Mouse (Mus musculus) spleen, adult 12 weeks (tissue): Measurements from ENCODE around the gene Kcna1.

Source experiments
- DNase-seq: peaks from one replicate; pipeline ENCODE4 v3.0.0; 2022; ENCODE audit warnings: low spot score

The Kcna1 gene

GRCm38 (mm10) chr6:126646381-126646780, at the start of gene Kcna1:
TSS of gene Kcna1 (minus strand) at chr6:126646384.
- DNase-seq, result no peak

GRCm38 (mm10) chr6:126687120-126687519, 40.9 kb upstream of the Kcna1 start:
- DNase-seq, result no peak

- DNase-seq, result no peak
Measured at GRCm38 (mm10) chr6:126685135-126685534, 39.0 kb upstream of the Kcna1 start.

- DNase-seq, result no peak
Measured at GRCm38 (mm10) chr6:126678961-126679360, 32.8 kb upstream of the Kcna1 start.

DNA sequence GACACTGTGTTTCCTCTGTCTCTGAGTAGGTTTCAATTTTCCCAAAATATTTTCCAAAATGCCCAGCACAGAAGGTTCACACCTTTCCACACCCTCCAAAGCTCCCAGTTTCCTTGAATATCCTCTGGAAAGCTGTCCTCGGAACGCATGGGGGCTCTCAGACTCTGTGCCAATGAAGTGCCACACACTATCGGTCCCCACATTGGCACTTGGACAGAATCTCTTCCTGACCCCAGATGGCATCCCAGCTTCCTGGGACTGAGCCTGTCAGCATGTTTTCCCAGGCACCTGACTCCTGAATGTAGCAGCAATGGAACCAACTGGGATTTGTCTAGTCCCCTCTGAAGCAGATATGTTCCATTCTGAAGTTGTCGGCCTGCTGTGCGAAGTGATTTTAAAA, 20.8 kb upstream of the Kcna1 start:
- no peak for DNase-seq

GRCm38 (mm10) chr6:126666091-126666490, 19.9 kb upstream of the Kcna1 start:
- DNase-seq, result no peak

GRCm38 (mm10) chr6:126664569-126664968, 18.4 kb upstream of the Kcna1 start:
- no peak for DNase-seq

GRCm38 (mm10) chr6:126657646-126658394, 11.6 kb upstream of the Kcna1 start:
- no peak for DNase-seq

- no peak for DNase-seq
Measured at GRCm38 (mm10) chr6:126653561-126653960, 7.4 kb upstream of the Kcna1 start.

GRCm38 (mm10) chr6:126645644-126646358, 383 bp downstream of the Kcna1 start:
- DNase-seq, result no peak

DNA sequence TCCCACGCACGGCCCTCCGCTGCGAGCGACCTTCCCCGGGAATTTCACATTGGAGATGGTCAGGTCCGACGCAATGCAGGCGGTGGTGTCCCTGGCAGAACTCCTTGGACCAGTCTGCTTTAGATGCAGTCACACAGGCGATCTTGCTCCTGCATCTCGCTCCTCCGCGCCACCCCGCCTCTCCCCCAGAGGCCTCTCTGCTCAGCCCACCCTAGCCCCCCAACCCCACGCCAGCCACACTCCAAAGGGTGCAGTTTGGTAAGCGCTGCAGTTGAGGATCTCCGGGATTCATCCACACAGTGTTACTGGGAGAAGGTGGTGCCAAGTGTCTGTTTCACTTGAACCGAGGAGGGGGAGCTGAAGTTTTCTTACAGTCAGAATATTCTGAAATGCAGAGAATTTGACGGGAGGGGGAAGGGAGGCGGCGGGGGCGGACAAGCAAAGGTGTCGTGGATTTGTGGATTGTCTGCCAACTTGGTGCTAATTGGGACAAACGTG, 1.1 kb downstream of the Kcna1 start:
- no peak for DNase-seq

DNA sequence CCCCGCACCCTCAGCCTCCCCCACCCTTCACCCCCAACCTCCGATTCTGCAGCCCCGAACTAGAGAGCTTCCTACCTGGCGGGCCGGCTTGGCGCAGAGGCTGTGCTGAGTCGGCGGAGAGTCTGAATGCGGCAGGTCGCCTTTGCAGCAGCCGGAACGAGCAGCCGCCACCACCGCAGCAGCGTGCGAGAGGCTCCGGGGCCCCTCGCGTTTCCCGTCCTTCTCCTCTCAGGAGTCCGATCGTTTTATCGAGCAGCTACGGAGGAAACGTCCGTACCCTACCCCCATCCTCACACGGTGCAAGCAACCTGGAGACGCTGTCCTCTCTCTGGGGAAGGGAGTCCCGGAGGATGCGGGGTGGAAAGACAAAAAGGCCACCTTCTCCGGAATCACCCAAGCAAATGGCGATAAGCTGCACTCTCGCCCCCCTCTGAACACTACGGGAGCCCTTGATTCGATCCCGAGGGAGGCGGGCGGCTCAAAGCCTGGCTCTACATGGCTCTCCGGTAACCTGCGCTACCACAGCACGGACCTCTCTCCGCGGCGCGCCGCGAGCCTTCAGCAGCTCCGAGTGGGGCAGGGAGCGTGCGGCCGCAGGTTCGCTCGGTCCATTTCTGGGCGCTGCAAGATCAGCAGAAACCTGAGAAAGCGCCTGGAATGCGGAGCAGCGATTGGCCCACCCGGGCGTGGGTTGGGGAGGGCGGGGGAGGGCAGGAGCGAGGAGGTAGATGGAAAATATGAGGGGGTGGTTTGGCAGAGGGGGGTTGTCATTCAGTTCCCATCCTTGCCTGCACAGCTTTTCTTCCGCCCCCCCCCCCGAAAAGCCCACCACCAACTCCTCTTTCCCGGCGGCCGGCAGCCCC, 1.8 kb downstream of the Kcna1 start:
- DNase-seq, result no peak

- no peak for DNase-seq
Measured at GRCm38 (mm10) chr6:126643341-126644055, 2.7 kb downstream of the Kcna1 start.

DNA sequence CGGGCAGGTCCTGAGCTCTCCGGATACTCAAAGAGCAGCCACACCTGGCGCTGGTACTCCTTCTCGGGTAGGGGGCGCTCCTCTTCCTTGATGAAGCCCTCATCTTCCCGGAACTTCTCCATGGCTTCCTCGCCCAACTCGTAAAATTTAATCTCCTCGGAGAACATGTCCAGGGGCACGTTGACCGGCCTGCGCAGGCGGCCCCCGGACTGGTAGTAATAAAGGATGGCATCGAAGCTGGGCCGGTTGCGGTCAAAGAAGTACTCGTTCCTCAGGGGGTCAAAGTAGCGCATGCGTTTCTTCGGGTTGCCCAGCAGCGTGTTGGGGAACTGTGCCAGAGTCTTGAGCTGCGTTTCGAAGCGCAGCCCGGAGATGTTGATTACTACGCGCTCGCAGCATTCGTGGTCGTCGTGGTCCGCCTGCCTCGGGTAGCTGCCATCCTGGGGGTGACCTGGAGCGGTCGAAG, 3.3 kb downstream of the Kcna1 start:
- DNase-seq, result no peak

- no peak for DNase-seq
Measured at GRCm38 (mm10) chr6:126628451-126628850, 17.7 kb downstream of the Kcna1 start.

GRCm38 (mm10) chr6:126618455-126618854, 27.7 kb downstream of the Kcna1 start:
- no peak for DNase-seq

DNA sequence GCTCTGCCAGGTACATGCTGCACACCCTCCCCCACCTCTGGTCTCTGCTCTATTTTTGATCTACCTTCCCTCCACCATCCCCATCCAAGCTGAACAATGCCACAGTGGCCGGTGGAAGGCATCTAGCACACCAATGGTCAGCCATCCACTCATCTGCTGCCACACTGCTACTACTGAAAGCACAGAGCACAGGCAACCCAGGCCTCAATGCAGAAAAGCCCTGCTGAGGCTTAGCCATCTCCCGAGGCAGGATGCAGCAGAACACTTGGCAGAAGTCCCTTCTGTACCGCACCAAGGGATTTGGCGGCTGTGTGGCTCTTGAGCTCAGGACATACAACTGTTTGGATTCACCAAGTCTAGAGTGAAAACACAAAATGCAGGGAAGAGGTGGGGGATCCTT, 35.4 kb downstream of the Kcna1 start:
- DNase-seq, result no peak

DNA sequence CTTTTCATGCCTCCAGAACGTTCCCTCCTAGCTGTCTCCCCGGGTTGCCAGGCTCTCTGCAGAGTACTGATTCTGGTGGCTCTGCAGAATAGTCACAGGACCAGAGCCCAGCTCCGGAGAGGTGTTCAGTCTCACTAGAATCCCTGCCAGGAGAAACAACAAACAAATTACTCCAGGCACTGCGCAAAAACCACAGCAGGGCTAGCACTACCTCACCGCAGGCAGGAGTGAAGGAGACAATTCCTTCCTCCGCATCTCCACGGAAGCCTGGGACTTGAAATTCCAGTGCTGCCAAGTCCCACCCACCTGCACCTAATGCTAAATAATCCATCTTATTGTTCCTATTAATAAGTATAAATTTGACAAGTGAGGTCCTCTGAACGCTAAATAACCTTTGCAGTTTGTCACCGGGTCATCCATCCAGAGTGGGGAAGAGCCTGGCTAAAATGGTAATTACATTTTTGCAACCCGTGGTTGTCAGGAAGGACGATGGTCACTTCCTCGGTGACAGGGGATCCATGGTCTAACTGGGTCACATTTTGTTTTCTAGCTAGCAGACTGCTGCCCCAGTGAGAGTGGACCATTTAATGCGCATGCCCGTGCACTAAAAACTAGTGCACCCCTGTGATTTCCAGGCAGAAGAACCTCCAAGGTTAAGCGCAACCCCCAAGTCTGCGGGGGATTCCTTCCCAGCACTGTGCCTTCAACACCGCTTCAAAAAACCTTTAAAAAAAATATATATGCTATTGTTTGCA, 36.8 kb downstream of the Kcna1 start:
- no peak for DNase-seq

DNA sequence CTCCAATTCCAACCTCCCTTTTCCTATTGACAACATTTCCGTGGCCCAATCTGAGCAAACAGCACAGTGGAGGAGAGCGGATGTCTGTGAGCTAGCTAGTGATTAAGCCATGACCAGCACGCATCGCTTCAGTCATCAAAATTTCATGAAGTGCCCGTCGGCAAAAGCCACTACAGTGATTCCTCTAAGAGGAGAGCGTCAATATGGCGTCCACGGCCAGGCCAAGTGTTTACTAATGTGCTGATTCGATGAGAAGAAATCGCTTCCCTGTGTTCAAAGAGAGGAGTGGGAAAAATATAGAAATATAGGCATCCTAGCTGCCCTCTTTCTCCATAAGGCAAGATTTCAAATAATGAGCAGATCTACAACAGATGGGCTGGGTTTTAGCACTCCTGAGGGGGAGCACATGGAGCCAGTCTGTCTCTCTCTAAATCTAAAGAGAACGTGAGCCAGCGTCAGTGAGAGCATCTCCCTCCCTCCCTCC, 44.3 kb downstream of the Kcna1 start:
- DNase-seq, result no peak

DNA sequence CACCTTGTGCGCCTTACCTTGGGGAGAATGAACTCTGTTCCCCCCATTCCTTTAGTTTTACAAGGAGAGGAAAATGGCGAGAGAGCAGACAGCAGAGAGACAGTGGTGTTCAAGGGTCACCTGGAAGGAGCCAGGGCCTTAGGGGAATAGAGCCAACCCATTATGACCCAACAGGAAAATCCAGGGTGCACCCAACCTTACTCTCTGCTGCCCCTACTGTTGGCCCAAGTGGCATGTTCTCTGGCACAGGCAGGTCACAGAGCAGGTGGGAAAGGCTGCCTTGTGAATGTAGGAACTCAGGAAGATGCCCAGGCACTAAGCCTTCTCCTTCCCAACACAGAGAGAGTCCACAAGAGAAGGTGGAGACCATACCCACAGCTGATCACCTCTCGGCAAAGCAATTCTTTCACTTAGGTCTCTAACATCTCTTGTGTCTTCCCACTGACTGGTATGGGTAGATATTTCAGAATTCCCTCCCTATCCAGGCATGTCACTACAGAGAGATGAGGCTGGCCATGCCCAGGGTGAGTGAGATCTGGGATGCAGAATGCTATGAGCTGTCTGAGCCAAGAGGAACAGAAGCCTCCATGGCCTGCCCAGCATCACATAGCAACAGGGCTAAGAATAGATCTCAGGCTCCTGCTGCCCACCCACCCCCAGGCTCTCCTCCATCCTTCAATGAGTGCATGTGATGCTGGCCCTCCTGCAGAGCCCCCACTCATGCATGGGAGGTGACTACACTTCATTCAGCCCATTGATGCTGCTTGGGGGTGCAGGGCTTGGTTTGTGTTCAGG, 46.8 kb downstream of the Kcna1 start:
- DNase-seq, result no peak
